Mouse (Mus musculus) common myeloid progenitor, adult 5-6 weeks (primary cell): Measurements from ENCODE around the gene Trem2. TPM values are rescaled to one million over a fixed set of nuclear protein-coding genes. Genes with fewer than 3 reads are reported as not detected.

Experiments
- ATAC-seq: replicated peaks from 2 replicates; pipeline ENCODE4 v1.8.0; 2016; ENCODE audit warnings: low read depth, mild to moderate bottlenecking, moderate TSS enrichment, inconsistent platforms; ENCODE audit not compliant: poor library complexity, severe bottlenecking
- total RNA-seq: library from RNA; stranded (forward); fragments of 200-1000, 187-1606 nt; gene quantifications from 2 replicates; pipeline ENCODE4 v1.2.3, GENCODE M21; 2017

The Trem2 gene
- total RNA-seq, 1 experiment from 2014 or later = not detected

DNA sequence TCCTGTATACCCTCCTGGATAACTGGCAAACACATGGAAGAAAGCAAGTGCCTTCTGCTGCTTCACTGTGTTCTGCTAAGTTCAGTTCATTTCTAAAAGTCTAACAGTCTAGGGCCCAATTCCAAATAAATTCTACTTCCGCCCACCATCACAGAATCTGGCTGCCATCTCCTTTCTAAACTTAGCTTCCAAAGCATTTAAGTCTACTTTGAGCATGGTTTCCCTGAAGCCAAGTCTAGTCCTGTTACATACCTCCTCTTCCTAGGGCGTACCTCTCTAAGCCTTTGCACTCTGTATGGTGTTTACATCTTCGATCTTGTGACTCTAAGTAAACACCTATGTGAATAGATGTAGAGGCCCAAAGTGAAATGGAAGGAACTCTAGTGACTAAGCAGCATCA, 46.4 kb downstream of the Trem2 start:
- no peak for ATAC-seq

DNA sequence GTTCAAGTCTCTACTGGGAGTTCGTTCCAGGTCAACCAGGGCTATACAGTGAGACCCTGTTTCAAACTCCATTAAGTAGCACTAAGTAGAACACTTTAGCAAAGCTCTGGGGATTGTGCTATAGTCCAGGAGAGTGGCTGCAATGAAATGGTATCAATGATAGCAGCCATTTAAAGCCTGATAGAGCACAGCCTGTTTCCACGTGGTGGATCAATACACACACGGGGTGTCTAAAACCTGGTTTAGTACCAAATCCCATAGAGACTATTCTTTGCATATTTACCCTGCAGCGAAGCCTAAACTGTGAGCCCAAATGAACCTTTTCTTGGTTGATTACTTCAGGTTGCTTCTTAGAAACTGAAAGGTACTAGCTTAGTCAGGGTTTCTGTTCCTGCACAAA, 55.5 kb downstream of the Trem2 start:
- no peak for ATAC-seq

DNA sequence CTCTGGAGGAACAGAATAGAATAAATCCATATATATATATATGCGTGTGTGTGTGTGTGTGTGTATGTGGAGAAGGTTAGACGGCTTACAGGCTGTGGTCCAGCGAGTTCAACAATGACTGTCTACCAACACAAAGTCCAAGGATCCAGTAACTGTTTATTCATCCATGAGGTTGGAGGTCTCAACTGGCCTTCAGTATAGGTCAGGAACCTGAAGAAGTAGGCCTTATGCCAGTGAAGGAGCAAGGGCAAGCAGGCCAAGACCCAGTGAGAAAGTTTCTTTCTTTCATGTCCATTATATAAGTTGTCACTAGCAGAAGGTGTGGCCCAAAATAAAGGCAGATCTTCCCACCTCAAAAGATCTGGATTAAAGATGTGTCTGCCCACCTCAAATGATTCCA, 56.5 kb downstream of the Trem2 start:
- no peak for ATAC-seq

Other genes starting within 250 kb of the Trem2 start
- 1.4 TPM in 1 of 2 replicates, not detected in the other for gene 9830107B12Rik, start 200.1 kb upstream of the Trem2 start, total RNA-seq
- 0.29 and 0.37 TPM in 2 replicates for gene A530064D06Rik, start 179.1 kb upstream of the Trem2 start, total RNA-seq
- 1.4 and 2.9 TPM in 2 replicates for gene Trem1, start 113.6 kb upstream of the Trem2 start, total RNA-seq
- 2.9 and 4.5 TPM in 2 replicates for gene Trem3, start 98.6 kb upstream of the Trem2 start, total RNA-seq
- gene Treml4, start 82.1 kb upstream of the Trem2 start, total RNA-seq = 0.58 TPM in 1 of 2 replicates, not detected in the other
- gene Treml2, start 46.9 kb upstream of the Trem2 start, total RNA-seq = 46.2 and 61.0 TPM in 2 replicates
- gene B430306N03Rik, start 30.3 kb upstream of the Trem2 start, total RNA-seq = 0.34 and 0.91 TPM in 2 replicates
- 14.1 and 21.0 TPM in 2 replicates for gene Treml1, start 13.5 kb downstream of the Trem2 start, total RNA-seq
- gene Nfya, start 63.5 kb downstream of the Trem2 start, total RNA-seq = 77.6 and 92.6 TPM in 2 replicates
- 58.8 and 59.1 TPM in 2 replicates for gene Oard1, start 63.6 kb downstream of the Trem2 start, total RNA-seq
- 0.05 and 1.4 TPM in 2 replicates for gene Apobec2, start 86.5 kb downstream of the Trem2 start, total RNA-seq
- 28.4 and 29.1 TPM in 2 replicates for gene Tspo2, start 105.1 kb downstream of the Trem2 start, total RNA-seq
- 2.1 and 2.2 TPM in 2 replicates for gene Unc5cl, start 108.5 kb downstream of the Trem2 start, total RNA-seq